Mouse (Mus musculus): ENCODE results near the gene Elane.

The Elane gene

DNA sequence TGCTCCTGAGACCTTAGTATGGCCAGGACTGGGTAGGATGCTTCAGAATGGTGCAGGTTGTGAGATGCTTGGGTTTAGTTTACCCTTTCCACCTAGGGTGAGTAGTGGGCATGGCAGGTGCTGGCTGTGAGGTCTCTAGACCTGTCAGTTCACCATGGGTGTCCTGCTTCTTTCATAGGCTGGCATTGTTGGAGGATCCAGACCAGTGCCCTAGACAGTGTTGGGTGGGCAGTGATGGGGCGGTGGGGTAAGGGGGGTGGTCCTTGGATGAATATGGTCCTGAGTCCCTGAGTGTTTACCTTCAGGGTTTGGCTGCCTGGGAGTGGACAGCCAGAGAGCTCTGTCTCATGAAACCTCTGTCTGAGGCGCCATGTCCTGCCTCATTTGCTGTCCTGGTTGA is 28.2 kb upstream of the Elane start:
- no peak for DNase-seq (ENCODE audit: low read depth, low spot score)

GRCm38 (mm10) chr10:79858416-79859074 is 27.5 kb upstream of the Elane start:
- DNase-seq (ENCODE audit: low read depth, low spot score): peak; percentile 45

- DNase-seq (ENCODE audit: low read depth, low spot score): no peak
Measured at GRCm38 (mm10) chr10:79859116-79859515, 26.9 kb upstream of the Elane start.

GRCm38 (mm10) chr10:79860079-79860911 is 25.8 kb upstream of the Elane start:
- DNase-seq (ENCODE audit: low read depth, low spot score): no peak

DNA sequence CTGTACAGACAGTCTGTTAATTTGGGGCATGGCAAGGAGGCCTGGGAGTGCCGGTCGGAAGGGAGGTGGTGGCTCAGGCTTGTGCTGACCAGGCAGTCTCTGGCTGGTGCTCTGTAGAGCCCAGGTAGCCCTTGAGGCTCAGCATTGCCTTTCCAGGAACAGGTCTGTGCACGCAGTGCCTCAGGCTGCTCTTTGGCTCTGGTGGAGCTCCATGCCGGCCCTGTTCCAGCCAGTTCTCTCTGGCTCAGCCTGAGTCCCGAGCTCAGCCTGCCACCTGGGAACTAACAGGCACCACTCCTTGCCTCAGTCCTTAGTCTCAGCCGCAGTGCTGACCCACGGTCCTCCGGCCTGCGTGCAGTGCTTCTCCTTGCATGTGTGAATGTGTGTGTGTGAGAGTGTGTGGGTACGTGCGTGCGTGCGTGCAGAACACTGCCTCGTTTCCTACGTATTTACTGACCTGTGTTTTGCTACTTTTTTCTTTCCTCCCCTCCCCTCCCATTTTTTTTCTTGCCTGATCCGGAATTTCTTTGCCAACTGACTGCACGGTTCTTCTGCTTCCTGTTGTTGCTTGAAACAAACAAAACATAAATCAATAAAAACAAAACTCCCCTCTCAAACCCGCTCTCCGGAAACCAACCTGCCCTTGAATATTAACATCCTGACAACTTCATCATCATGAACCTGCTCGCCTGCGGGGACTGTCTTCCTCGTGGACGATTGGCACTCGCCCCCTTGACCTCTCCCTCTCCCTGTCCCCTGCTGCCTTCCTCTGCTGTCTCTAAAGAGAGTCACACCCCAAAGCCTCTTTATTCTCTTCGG is 24.6 kb upstream of the Elane start:
- DNase-seq (ENCODE audit: low read depth, low spot score): no peak

GRCm38 (mm10) chr10:79862049-79862788 is 23.8 kb upstream of the Elane start:
- DNase-seq (ENCODE audit: low read depth, low spot score): no peak

DNA sequence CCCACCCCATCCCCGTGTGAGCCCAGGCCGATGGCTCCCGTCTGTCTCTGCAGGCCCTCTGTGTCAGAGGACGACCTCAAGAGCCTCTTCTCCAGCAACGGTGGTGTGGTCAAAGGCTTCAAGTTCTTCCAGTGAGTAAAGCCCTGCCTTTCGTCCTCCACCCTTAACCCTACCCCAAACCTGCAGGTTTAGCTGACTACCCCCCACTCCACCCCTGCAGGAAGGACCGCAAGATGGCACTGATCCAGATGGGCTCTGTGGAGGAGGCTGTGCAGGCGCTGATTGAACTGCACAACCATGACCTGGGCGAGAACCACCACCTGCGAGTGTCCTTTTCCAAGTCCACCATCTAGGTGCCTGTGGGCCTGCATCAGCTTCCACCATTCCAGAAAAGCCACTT is 23.1 kb upstream of the Elane start:
- DNase-seq (ENCODE audit: low read depth, low spot score): no peak

GRCm38 (mm10) chr10:79864351-79865188 is 21.5 kb upstream of the Elane start:
- DNase-seq (ENCODE audit: low read depth, low spot score): no peak

DNA sequence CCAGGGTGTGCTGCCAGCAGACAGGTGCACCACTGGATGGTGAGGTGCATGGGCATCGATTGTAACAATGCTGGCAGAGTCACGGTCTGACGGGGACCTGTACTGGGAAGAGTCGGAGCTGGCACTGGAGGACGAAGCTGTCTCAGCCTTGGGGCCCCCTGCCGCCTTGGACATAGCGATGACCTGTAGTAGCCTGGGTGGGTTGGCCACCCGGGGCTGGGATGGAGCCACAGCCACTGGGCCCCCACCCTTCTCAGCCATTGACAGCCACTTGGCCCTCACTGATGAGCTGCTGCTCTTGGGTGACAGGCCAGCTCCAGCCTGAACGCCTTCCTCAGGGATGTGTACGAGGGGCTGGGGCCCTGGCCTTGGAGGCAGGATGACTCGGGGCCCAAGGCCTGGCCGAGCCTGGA is 20.9 kb upstream of the Elane start:
- DNase-seq (ENCODE audit: low read depth, low spot score): peak; percentile 30

- DNase-seq (ENCODE audit: low read depth, low spot score): peak; percentile 39
Measured at GRCm38 (mm10) chr10:79865801-79866295, 20.2 kb upstream of the Elane start.

- no peak for DNase-seq (ENCODE audit: low read depth, low spot score)
Measured at GRCm38 (mm10) chr10:79866601-79867000, 19.4 kb upstream of the Elane start.

DNA sequence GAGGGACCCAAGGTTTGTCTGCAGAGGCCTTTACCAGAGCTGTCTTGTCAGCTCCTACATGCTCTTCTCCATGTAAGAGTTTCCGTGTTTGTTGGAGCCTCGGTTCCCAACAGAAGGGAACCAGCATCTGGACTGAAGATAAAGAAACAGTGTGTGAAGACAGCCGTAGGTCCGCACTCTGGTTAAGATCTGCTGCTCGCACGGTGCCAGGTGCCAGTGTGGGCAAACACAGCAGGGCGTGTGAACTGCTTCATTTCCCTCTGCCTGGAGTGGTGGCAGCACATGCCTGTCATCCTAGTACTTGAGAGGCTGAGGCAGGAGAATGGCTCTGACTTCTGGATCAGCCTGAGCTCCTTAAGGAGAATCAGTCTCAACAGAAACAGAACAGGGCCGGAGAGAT is 14.2 kb upstream of the Elane start:
- DNase-seq (ENCODE audit: low read depth, low spot score): no peak

- DNase-seq (ENCODE audit: low read depth, low spot score): no peak
Measured at GRCm38 (mm10) chr10:79872862-79873261, 13.2 kb upstream of the Elane start.

DNA sequence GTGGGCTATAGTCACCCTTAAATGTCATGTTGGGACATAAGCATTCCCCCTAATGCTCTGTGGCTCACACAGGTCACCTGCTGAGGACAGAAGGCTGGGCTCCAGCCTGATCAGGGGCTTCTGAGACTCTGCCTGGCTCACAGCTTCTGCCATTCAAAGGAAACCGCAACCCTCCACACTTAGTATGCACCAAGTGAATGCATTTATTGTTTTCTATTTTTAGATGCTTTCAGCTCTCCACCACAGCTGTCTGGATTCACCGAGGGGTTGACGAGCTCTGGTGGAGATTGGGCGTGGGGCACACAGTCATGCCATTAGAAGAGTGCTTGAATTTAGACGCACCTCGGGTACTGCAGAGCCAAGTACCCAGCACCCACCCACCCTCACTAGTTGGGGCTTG is 12.7 kb upstream of the Elane start:
- no peak for DNase-seq (ENCODE audit: low read depth, low spot score)

- no peak for DNase-seq (ENCODE audit: low read depth, low spot score)
Measured at GRCm38 (mm10) chr10:79873715-79874289, 12.2 kb upstream of the Elane start.

DNA sequence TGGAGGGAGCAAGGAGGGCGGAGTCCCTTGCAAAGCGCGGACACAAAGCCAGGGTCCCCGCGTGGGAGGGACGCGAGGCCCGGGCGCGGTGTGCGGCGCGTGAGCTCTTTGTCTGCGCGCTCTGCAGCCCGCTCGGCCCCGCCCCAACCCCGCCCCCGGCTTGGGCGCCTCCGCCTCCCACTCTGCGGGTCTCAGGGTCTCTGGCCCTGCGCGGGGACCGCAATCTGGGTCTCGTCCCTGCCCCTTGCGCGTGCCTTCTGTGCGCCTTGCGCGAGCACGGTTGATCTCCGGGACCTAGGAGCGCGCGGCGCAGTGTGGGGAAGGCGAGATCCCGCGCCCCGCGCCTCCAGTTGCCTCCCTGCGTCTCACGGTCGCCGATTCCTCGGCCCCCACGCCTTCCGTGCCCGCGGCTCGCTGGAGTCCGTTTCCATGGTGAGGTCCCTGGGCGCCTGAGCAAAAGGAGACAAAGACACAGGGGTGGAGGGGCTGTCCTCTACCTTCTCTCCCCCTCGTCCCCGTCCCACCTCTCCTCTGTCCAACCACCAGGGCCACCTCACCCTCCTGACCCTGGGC is 11.7 kb upstream of the Elane start, which contains the start of the genes Prtn3 and Plppr3:
TSS of gene Prtn3 (plus strand) at position 187 of the 573 bp plus-strand sequence.
TSS of gene Plppr3 (minus strand) at position 345 of the 573 bp plus-strand sequence.
- peak; percentile 45 for DNase-seq (ENCODE audit: low read depth, low spot score)

GRCm38 (mm10) chr10:79877174-79877573 is 8.9 kb upstream of the Elane start:
- DNase-seq (ENCODE audit: low read depth, low spot score): no peak

- peak; percentile 37 for DNase-seq (ENCODE audit: low read depth, low spot score)
Measured at GRCm38 (mm10) chr10:79877757-79878156, 8.3 kb upstream of the Elane start.

DNA sequence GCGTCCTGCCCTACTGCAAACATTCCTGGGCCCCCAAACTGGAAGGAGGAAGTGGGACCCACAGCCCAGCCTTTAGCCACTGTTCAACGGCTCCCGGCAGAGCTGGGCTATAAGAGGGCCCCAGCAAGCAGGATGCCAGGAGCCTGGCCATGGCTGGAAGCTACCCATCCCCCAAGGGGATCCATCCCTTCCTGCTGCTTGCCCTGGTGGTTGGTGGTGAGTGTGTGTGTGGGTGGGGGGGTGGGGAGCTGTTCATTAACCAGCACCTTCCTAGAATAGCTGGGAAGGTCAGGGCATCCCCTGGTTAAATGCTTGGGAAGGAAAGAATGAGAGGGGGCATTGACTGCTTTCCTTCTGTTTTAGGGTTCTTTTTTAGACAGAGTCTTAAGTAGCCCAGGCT is 6.5 kb upstream of the Elane start:
- no peak for DNase-seq (ENCODE audit: low read depth, low spot score)

- no peak for DNase-seq (ENCODE audit: low read depth, low spot score)
Measured at GRCm38 (mm10) chr10:79880721-79881120, 5.3 kb upstream of the Elane start.
